Mouse (Mus musculus): ENCODE results near the gene Gm49322.
"Not testable (repeated sequence)": the region's sequence is repeated elsewhere in the genome, so short reads cannot be mapped to it uniquely, and the experiment has no call there.

GRCm38 (mm10) chr10:80649910-80650309 is 44.1 kb downstream of the Gm49322 start:
- not testable (repeated sequence) for TF ChIP-seq CTCF (IDR thresholded peaks at IDR 0.05; ENCODE audit: control insufficient read depth, insufficient read depth, insufficient replicate concordance, low read depth, low read length); POLR2A (IDR thresholded peaks at IDR 0.05; ENCODE audit: control insufficient read depth, low read depth, low read length)
